Mouse (Mus musculus): ENCODE data around the gene Stard3nl.

DNA sequence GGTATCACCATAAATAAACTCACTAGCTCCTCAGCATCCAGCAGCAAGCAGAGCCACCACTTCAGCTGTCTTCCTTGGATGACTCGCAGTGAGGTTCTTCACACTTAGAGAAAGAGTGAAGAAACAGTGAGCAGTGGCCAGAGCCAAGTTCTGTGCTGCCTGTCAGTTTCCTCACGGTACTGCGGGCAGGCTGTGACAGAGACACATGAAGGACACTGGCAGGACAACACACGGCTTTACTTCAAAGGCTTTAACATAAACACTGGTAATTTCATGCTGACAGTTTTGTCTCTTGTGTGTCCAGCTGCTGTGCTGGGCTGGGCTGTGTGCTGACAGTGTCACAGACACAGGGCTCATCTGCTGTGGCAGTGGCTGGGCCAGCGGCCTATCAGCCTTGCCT is 37.6 kb downstream of the Stard3nl start:
- TF ChIP-seq POLR2A (IDR thresholded peaks at IDR 0.05; ENCODE audit: extremely low read depth, insufficient read depth, low read length) = no peak
- TF ChIP-seq CTCF (IDR thresholded peaks at IDR 0.05; ENCODE audit: extremely low read depth, insufficient read depth, low read length) = no peak

Measured in cortical plate, adult 2 months (tissue).